Mouse (Mus musculus) erythroblast, adult 5-6 weeks (primary cell): ENCODE data around the gene Syt14. TPM values are rescaled to one million over a fixed set of nuclear protein-coding genes. Genes with fewer than 3 reads are reported as not detected.
A peak's percentile ranks its signal among the peaks of the same experiment; 100 is the strongest.

Experiments
- ATAC-seq: replicated peaks from 2 replicates; pipeline ENCODE4 v1.8.0; 2016; ENCODE audit warnings: moderate number of reproducible peaks, mild to moderate bottlenecking, moderate TSS enrichment, inconsistent platforms; ENCODE audit not compliant: poor library complexity, low FRiP score, severe bottlenecking
- total RNA-seq, 2 experiments: library from RNA; stranded (forward) in 1 of 2; stranded (reverse) in 1 of 2; fragments of 150-400 nt in 1 of 2; fragments of 200-764, 138-1000 nt in 1 of 2; gene quantifications; 2 replicates each; pipeline versions ENCODE4 v1.2.3 to v1.2.4; 2015 to 2017; ENCODE audit warnings: low replicate concordance in 2 of 2

The Syt14 gene
- total RNA-seq, 2 experiments from 2014 or later = 17.1 to 41.0 TPM

DNA sequence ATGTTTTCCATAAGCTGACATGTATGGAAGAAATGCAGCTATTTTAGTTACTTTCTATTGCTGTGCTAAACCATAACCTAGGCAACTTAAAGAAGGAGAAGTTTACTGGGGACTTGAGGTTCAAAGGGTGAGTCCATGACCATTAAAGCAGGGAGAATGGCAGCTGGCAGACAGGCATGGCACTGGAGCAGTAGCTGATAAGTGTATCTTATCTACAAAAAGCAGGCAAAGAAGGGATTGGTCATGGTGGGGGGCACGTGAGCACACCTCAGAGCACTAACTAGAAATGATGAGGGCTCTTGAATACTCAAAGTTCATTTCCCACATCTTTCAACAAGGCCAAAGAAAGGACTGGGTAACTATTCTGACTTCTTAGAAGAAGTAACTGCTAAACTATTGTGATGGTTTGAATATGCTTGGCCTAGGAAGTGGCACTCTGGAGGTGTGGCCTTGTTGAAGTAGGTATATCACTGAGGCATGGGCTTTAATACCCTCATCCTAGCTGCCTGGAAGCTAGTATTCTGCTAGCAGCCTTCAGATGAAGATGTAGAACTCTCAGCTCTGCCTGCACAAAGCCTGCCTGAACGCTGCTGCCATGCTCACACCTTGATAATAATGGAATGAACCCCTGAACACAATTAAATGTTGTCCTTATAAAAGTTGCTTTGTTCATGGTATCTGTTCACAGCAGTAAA, 41.2 kb downstream of the Syt14 start:
- ATAC-seq = peak; percentile 89

GRCm38 (mm10) chr1:192993491-192993890, 42.1 kb downstream of the Syt14 start:
- ATAC-seq = no peak

DNA sequence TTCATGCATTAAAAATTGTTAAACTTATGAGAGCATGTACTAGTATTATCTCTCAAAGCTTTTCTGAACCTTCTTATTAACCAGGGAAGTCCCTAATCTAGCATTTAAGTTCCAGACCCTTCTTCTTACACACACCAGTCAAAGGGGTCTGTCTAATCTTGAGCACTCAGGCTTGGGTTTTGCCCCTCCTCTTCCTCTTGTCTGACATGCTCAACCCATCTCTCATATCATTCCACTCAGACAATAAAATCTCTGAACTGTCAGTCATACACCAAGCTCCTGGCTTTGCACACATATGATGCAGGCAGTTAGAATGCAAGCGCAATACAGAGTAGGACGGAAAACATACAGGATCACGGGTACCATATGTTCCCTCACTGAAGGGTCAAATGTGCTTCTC, 48.4 kb downstream of the Syt14 start:
- ATAC-seq = no peak

GRCm38 (mm10) chr1:192986481-192986880, 49.1 kb downstream of the Syt14 start:
- no peak for ATAC-seq

DNA sequence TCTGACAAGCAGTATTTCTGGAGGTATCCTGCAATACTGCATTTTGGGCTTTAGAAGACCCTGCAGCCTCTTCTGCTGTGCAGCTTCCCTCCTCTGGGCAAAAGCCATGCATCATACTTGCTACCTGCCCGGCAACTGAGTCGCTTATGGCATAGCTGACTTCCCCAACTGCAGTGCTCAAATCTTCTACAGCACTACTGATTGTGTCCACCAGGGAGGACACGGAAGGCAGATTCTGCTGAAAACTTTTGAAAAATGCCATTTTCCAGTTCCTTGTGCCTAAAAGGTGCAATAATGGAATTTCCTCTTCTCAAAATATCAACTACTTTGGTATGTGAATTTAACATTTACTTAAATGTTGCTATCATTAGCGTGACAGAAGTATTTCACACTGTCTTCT, 51.2 kb downstream of the Syt14 start:
- no peak for ATAC-seq

GRCm38 (mm10) chr1:192981658-192982057, 53.9 kb downstream of the Syt14 start:
- ATAC-seq = no peak

DNA sequence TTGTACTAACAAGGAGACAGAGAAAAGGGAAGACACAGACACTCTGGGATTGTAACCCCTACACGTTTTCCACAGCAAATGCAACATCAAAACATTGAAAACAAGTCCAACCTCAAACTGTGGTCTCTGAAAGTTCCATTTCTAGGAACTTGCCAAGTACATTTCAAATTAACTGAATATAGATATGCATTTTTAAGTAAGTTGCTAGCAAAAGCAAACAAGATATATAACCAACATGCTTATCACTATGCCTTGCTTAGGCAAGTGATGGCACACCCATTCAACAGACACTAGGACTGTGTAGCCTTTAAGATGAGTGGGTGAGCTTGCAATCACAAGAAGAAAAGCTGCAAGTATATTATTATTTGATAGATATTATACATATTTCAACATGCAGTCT, 54.5 kb downstream of the Syt14 start:
- no peak for ATAC-seq

DNA sequence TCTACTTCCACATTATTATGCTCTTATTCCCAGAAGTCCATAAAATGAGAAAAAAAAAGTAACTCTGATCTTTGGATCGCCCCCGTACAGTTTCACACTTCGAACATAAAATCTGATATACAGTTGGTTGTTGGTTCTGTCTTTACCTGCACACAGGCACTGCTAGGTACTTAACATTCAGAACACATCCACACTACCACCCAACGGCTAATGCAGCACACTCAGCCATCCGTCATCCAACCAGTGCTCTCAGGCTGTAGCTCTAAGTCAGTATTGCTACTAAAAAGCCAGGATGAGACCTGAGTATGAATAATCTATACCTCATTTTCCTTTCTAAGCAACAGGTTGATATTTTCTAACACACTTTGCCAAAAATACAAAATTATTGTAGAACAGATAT, 73.3 kb downstream of the Syt14 start:
- ATAC-seq = no peak

- no peak for ATAC-seq
These were observed 87.8 kb downstream of the Syt14 start for GRCm38 (mm10) chr1:192947839-192948173.

GRCm38 (mm10) chr1:192947170-192947838, 88.3 kb downstream of the Syt14 start:
- ATAC-seq = no peak

- ATAC-seq = no peak
These were observed 96.5 kb downstream of the Syt14 start for GRCm38 (mm10) chr1:192939033-192939432.

GRCm38 (mm10) chr1:192937956-192938355, 97.6 kb downstream of the Syt14 start:
- ATAC-seq = no peak

- ATAC-seq = no peak
These were observed 103.8 kb downstream of the Syt14 start for GRCm38 (mm10) chr1:192931797-192932196.

- no peak for ATAC-seq
These were observed 123.4 kb downstream of the Syt14 start for GRCm38 (mm10) chr1:192912101-192912728.

GRCm38 (mm10) chr1:192901516-192901915, 134.1 kb downstream of the Syt14 start:
- no peak for ATAC-seq

DNA sequence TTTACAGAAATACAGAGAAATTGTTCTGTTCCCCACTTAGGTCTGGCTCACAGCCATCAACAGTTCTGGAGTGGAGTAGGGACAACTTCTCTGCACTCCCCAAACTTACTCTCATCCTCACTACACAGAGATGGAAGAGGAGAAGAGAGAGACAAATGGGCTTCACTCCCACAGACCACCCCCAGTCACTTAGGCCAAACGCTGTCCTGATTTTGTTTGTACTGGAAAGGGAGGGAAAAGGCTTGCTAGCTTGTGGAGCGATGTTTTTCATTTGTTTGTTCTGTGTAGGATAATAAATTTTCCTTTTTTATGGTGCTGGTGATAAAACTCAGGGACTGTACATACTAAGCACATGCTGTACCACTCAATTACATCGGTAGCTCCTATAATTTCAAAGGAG, 134.7 kb downstream of the Syt14 start:
- no peak for ATAC-seq

DNA sequence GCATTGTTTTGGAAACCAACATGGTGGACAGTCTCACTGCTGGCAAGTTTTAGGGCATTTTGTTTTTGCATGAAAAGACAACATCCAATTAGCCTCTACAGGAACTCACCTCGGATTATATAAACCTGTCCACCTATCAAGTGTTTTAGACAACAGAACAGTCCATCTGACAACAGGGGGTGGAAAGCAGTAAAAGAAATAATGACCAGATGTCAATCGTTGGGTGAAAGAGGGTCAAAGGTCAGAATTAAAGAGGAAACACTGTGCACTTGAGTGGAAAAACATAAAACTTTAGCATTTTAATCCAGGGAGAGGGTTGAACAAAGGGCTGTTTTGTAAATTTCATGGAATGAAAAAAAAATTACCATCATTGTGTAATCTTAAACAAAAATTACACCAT, 136.8 kb downstream of the Syt14 start:
- ATAC-seq = no peak

- ATAC-seq = no peak
These were observed 138.4 kb downstream of the Syt14 start for GRCm38 (mm10) chr1:192897218-192897617.

DNA sequence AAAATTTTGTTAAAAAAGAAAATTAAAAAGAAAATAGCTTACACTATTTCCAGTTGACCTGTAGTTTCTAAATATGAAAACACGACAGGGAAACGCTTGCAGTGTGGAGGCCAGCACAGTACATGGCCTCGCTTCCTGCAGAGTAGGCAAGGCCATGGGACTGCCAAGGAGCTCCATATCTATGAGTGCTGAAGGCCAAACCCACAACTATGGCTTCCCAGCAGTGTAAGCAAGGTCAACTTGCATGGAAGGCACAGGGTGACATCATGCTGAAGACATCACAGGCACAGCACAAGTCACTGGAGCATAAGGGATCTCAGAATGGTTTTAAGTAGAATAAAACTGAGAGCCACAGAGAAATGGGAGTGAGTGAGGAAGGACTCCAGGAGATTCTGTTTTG, 139.5 kb downstream of the Syt14 start:
- no peak for ATAC-seq

GRCm38 (mm10) chr1:192890716-192891115, 144.9 kb downstream of the Syt14 start:
- no peak for ATAC-seq

DNA sequence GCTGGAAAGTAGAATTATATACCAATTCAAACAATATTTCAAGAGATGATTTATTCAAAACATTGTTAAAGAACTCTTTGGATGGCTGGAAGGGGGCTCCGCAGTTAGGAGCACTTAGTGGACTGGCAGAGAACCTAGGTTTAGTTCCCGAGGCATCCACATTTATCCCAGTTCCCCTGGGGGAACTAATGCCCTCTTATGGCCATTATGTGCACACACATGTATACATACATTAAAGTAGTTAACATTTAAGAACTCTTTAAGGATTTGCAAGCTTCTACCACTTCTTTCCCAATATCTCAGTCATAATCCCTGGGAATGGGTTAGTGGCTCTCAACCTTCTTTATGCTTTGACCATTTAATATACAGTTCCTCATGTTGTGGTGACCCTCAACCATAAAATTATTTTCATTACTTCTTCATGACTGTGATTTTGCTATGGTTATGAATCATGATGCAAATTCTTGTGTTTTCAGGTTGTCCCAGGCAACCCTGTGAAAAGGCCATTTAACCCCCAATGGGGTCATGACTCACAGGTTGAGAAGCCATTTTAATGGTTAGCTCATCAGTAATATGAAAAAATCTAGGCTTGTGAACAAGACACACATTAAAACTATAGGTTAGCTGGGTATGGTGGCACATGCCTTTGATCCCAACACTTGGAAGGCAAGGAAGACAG, 152.8 kb downstream of the Syt14 start:
- ATAC-seq = no peak
